Mouse (Mus musculus): ENCODE measurements around the gene Gcc1. TPM values are rescaled to one million over a fixed set of nuclear protein-coding genes. Genes with fewer than 3 reads are reported as not detected.
A peak's percentile ranks its signal among the peaks of the same experiment; 100 is the strongest.

Gene Gcc1
- total RNA-seq, 1 experiment from 2014 or later, result 20.4 TPM

DNA sequence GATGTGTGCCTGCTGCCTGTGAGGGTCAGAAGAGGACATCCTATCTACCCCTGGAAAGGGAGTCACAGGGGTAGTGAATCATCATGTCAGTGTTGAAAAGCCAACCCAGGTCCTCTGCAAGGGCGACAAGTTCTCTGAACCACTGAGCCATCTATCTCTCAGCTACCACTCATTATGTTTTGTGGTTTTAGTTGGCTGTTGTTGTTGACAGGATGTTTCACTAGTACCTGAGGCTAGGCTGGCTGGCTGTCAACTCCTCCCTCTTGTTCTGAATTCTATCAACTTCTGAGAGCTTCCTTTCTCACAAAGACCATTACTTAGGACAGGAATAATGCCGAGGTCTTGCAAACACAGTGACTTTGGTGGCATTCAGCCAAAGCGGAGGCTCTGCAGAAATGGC, 43.0 kb downstream of the Gcc1 start:
- no peak for ATAC-seq (replicated peaks in 1 of 2; ENCODE audit: insufficient read depth in 1 of 2, low FRiP score in 2 of 2, low TSS enrichment in 1 of 2, low read depth in 1 of 2, poor library complexity in 2 of 2, severe bottlenecking in 2 of 2)

GRCm38 (mm10) chr6:28381983-28382382, 46.2 kb downstream of the Gcc1 start:
- peak; percentile 66 to 79 for ATAC-seq (replicated peaks in 1 of 2; ENCODE audit: insufficient read depth in 1 of 2, low FRiP score in 2 of 2, low TSS enrichment in 1 of 2, low read depth in 1 of 2, poor library complexity in 2 of 2, severe bottlenecking in 2 of 2)

GRCm38 (mm10) chr6:28369966-28370683, 58.1 kb downstream of the Gcc1 start:
- ATAC-seq (replicated peaks in 1 of 2; ENCODE audit: insufficient read depth in 1 of 2, low FRiP score in 2 of 2, low TSS enrichment in 1 of 2, low read depth in 1 of 2, poor library complexity in 2 of 2, severe bottlenecking in 2 of 2), result no peak

GRCm38 (mm10) chr6:28367575-28367974, 60.6 kb downstream of the Gcc1 start:
- no peak for ATAC-seq (replicated peaks in 1 of 2; ENCODE audit: insufficient read depth in 1 of 2, low FRiP score in 2 of 2, low TSS enrichment in 1 of 2, low read depth in 1 of 2, poor library complexity in 2 of 2, severe bottlenecking in 2 of 2)

Other genes with a start within 250 kb of the Gcc1 start
- 57.5 and 78.1 TPM in 2 replicates for gene Zfp800, start 30.4 kb downstream of the Gcc1 start, total RNA-seq (2017)
- 31.7 and 36.9 TPM in 2 replicates for gene Arf5, start 4.8 kb downstream of the Gcc1 start, total RNA-seq (2017)
- gene Fscn3, start 601 bp downstream of the Gcc1 start, total RNA-seq (2017), result not detected in 2 replicates
- not detected in 2 replicates for gene Pax4, start 21.0 kb upstream of the Gcc1 start, total RNA-seq (2017)
- 185 and 229 TPM in 2 replicates for gene Snd1, start 46.7 kb upstream of the Gcc1 start, total RNA-seq (2017)